Mouse (Mus musculus) heart, embryonic 16.5 days (tissue): Measurements from ENCODE around the gene Ppfibp2. TPM values are rescaled to one million over a fixed set of nuclear protein-coding genes. Genes with fewer than 3 reads are reported as not detected.

ENCODE experiments used
- ATAC-seq: fragments of 200-750 bp; cut with Nextera tagmentation; replicated peaks from 2 replicates; pipeline ENCODE4 v1.8.0; 2017; ENCODE audit warnings: moderate number of reproducible peaks; ENCODE audit not compliant: insufficient read depth, low FRiP score; ENCODE audit errors: extremely low read depth
- H3K27ac ChIP-seq: fragments of 300-500 bp; sonication (generic); 2 replicates; pipeline ENCODE4 v1.5.1; 2014; ENCODE audit warnings: mild to moderate bottlenecking, low read length, control low read depth, moderate library complexity
- H3K27me3 ChIP-seq: fragments of 300-500 bp; sonication (generic); 2 replicates; pipeline ENCODE4 v1.6.1; 2014; ENCODE audit warnings: low read length, mixed read lengths; ENCODE audit not compliant: control insufficient read depth, insufficient read depth
- H3K36me3 ChIP-seq: fragments of 300-500 bp; sonication (generic); 2 replicates; pipeline ENCODE4 v1.6.1; 2014; ENCODE audit not compliant: control insufficient read depth, insufficient read depth
- H3K4me1 ChIP-seq: fragments of 300-500 bp; sonication (generic); 2 replicates; pipeline ENCODE4 v1.6.1; 2014; ENCODE audit warnings: low read length, mixed read lengths; ENCODE audit not compliant: control insufficient read depth, insufficient read depth
- H3K4me2 ChIP-seq: fragments of 300-500 bp; sonication (generic); 2 replicates; pipeline ENCODE4 v1.6.1; 2014; ENCODE audit warnings: low read depth, mild to moderate bottlenecking, control low read depth, low read length
- H3K4me3 ChIP-seq: fragments of 300-500 bp; sonication (generic); 2 replicates; pipeline ENCODE4 v1.5.1; 2014; ENCODE audit warnings: mild to moderate bottlenecking, control low read depth, low read length
- H3K9ac ChIP-seq: fragments of 300-500 bp; sonication (generic); 2 replicates; pipeline ENCODE4 v1.6.1; 2014; ENCODE audit warnings: low read length, control low read depth
- H3K9me3 ChIP-seq: fragments of 300-500 bp; sonication (generic); replicated peaks from 2 replicates; pipeline ENCODE4 v1.6.1; 2016; ENCODE audit warnings: low read length; ENCODE audit not compliant: control insufficient read depth
- WGBS: fragments of 180-500 bp; shearing (Covaris S2); extraction: QIAGEN DNeasy Blood & Tissue Kit; methylation state at CpG from one replicate; pipeline ENCODE4 v1.1.7; 2014; 5-methylcytosine and 5-hydroxymethylcytosine counted together
- polyA plus RNA-seq: library from polyadenylated mRNA; unstranded; fragments of >200 nt; fragmentation: Nextera tagmentation; extraction: Ambion mirVana; gene quantifications from 2 replicates; pipeline ENCODE4 v1.2.1, GENCODE M21; 2015

Gene Ppfibp2
- polyA plus RNA-seq, 1 experiment from 2014 or later, result 5.9 TPM

- Histone ChIP-seq H3K4me2 (no peak overlapping the region), H3K9ac (no peak overlapping the region), H3K9me3 (no peaks in the 10 kb centered on the region), H3K4me3 (no peak overlapping the region), H3K27me3 (no peaks in the 10 kb centered on the region), H3K36me3 (no peaks in the 10 kb centered on the region), H3K4me1 (no peaks in the 10 kb centered on the region), H3K27ac (no peak overlapping the region)
- ATAC-seq, result no peak
- 54% methylated on average over 5 of the region's 5 CpGs for WGBS
Observed at GRCm38 (mm10) chr7:107600651-107601050, 5.6 kb downstream of the Ppfibp2 start.

- H3K4me2 ChIP-seq, result no peak overlapping the region
- no peak overlapping the region for H3K4me3 ChIP-seq
- no peaks in the 10 kb centered on the region for H3K4me1 ChIP-seq
- WGBS, result 76% methylated on average over 4 of the region's 4 CpGs
- ATAC-seq, result no peak
- no peaks in the 10 kb centered on the region for H3K36me3 ChIP-seq
- no peak overlapping the region for H3K9ac ChIP-seq
- no peak overlapping the region for H3K27ac ChIP-seq
- no peaks in the 10 kb centered on the region for H3K27me3 ChIP-seq
- H3K9me3 ChIP-seq, result no peaks in the 10 kb centered on the region
Observed at GRCm38 (mm10) chr7:107602505-107602904, 7.5 kb downstream of the Ppfibp2 start.

- H3K4me1 ChIP-seq, result no peaks in the 10 kb centered on the region
- H3K36me3 ChIP-seq, result no peaks in the 10 kb centered on the region
- 80% methylated on average over 6 of the region's 6 CpGs for WGBS
- H3K4me3 ChIP-seq, result no peak overlapping the region
- H3K27me3 ChIP-seq, result no peaks in the 10 kb centered on the region
- H3K4me2 ChIP-seq, result no peak overlapping the region
- no peak overlapping the region for H3K9ac ChIP-seq
- no peaks in the 10 kb centered on the region for H3K9me3 ChIP-seq
- no peak overlapping the region for H3K27ac ChIP-seq
- no peak for ATAC-seq
Observed at GRCm38 (mm10) chr7:107602913-107603312, 7.9 kb downstream of the Ppfibp2 start.

- ATAC-seq, result no peak
- no peaks in the 10 kb centered on the region for H3K4me1 ChIP-seq
- H3K27ac ChIP-seq, result no peak overlapping the region
- 87% methylated on average over 1 of the region's 1 CpGs for WGBS
- no peak overlapping the region for H3K9ac ChIP-seq
- no peak overlapping the region for H3K4me2 ChIP-seq
- H3K4me3 ChIP-seq, result no peak overlapping the region
- no peaks in the 10 kb centered on the region for H3K36me3 ChIP-seq
- no peaks in the 10 kb centered on the region for H3K9me3 ChIP-seq
- no peaks in the 10 kb centered on the region for H3K27me3 ChIP-seq
Observed at GRCm38 (mm10) chr7:107607766-107608165, 12.8 kb downstream of the Ppfibp2 start.

- ATAC-seq, result no peak
- no peak overlapping the region for H3K4me2 ChIP-seq
- no peak overlapping the region for H3K27ac ChIP-seq
- H3K9me3 ChIP-seq, result no peaks in the 10 kb centered on the region
- H3K9ac ChIP-seq, result no peak overlapping the region
- 93% methylated on average over 2 of the region's 2 CpGs for WGBS
- H3K4me1 ChIP-seq, result no peaks in the 10 kb centered on the region
- no peak overlapping the region for H3K4me3 ChIP-seq
- H3K36me3 ChIP-seq, result no peaks in the 10 kb centered on the region
- no peaks in the 10 kb centered on the region for H3K27me3 ChIP-seq
Observed at GRCm38 (mm10) chr7:107609622-107610255, 14.7 kb downstream of the Ppfibp2 start.

GRCm38 (mm10) chr7:107610880-107611279, 15.9 kb downstream of the Ppfibp2 start:
- WGBS, result 68% methylated on average over 5 of the region's 5 CpGs
- no peak for ATAC-seq
- Histone ChIP-seq H3K36me3 (no peaks in the 10 kb centered on the region), H3K9ac (no peak overlapping the region), H3K27ac (no peak overlapping the region), H3K9me3 (no peaks in the 10 kb centered on the region), H3K4me1 (no peaks in the 10 kb centered on the region), H3K4me3 (no peak overlapping the region), H3K27me3 (no peaks in the 10 kb centered on the region), H3K4me2 (no peak overlapping the region)

GRCm38 (mm10) chr7:107618028-107618992, 23.3 kb downstream of the Ppfibp2 start:
- Histone ChIP-seq H3K9me3 (no peaks in the 10 kb centered on the region), H3K36me3 (no peaks in the 10 kb centered on the region), H3K27ac (no peak overlapping the region), H3K27me3 (no peaks in the 10 kb centered on the region), H3K4me2 (no peak overlapping the region), H3K9ac (no peak overlapping the region), H3K4me3 (no peak overlapping the region), H3K4me1 (no peaks in the 10 kb centered on the region)
- WGBS, result 39% methylated on average over 10 of the region's 11 CpGs
- no peak for ATAC-seq

GRCm38 (mm10) chr7:107619225-107619624, 24.2 kb downstream of the Ppfibp2 start:
- Histone ChIP-seq H3K4me3 (no peak overlapping the region), H3K27ac (no peak overlapping the region), H3K4me2 (no peak overlapping the region), H3K27me3 (no peaks in the 10 kb centered on the region), H3K36me3 (no peaks in the 10 kb centered on the region), H3K4me1 (no peaks in the 10 kb centered on the region), H3K9me3 (no peaks in the 10 kb centered on the region), H3K9ac (no peak overlapping the region)
- WGBS, result 57% methylated on average over 4 of the region's 4 CpGs
- no peak for ATAC-seq

GRCm38 (mm10) chr7:107620137-107620536, 25.1 kb downstream of the Ppfibp2 start:
- WGBS, result 72% methylated on average over 3 of the region's 3 CpGs
- Histone ChIP-seq H3K36me3 (no peaks in the 10 kb centered on the region), H3K27ac (no peak overlapping the region), H3K4me1 (no peaks in the 10 kb centered on the region), H3K4me2 (no peak overlapping the region), H3K4me3 (no peak overlapping the region), H3K27me3 (no peaks in the 10 kb centered on the region), H3K9ac (no peak overlapping the region), H3K9me3 (no peaks in the 10 kb centered on the region)
- no peak for ATAC-seq
